7 mouse cellular contexts compared by ENCODE assay signal in the genomic region with DNA sequence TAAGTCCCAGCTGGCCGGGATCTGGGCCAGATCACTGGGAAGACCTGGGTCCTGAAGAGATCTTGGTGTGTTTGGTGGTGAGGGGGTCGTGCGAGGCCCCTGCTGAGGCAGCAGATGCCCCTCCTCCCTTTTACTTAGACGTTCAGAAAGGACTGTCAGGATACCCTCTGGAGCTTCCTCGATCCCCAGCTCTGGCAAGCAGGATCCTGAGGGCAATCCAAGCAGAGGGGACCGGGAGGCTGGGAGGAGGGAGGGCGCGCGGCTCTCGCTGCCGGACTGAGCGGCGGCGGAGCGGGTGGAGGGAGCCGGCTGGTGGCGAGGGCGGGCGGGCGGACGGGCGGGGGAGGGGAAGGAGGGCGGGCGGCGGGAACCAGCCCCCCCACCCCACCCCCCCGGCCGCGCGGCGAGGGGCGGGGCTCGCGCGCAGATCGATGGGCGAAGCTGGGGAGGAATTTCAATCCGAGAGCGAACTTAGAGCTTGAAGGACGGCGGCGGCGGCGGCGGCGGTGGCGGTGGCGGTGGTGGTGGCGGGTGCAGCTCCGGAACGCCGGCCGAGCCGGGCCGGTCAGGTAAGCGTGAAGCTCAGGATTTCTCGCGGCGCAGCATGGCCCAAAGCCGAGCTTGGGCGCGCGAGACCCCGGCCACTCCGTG. TPM values are rescaled to one million over a fixed set of nuclear protein-coding genes. Genes with fewer than 3 reads are reported as not detected.
A peak's percentile ranks its signal among the peaks of the same experiment; 100 is the strongest.
DNase-seq lines count a peak whose midpoint lies in the region; ATAC-seq and TF ChIP-seq lines count a peak whose summit lies in the region.

No protein-coding gene starts in this region.

- TF ChIP-seq EP300 in ES-Bruce4 (IDR thresholded peaks at IDR 0.05; ENCODE audit: insufficient read depth, low read depth, low read length), result no peak

- TF ChIP-seq POLR2A in ES-Bruce4 (IDR thresholded peaks at IDR 0.05; ENCODE audit: insufficient read depth, low read length), result no peak
- no peak for TF ChIP-seq POLR2A in limb, embryonic 14.5 days (IDR thresholded peaks at IDR 0.05; ENCODE audit: borderline replicate concordance, extremely low read depth, insufficient read depth, insufficient read length)

- no peak for TF ChIP-seq CTCF in ES-Bruce4 (IDR thresholded peaks at IDR 0.05; ENCODE audit: low read depth, low read length)

- under 1% methylated on average over 35 of the region's 64 CpGs for WGBS in heart, embryonic 16.5 days
- 1% methylated on average over 14 of the region's 64 CpGs for WGBS in limb, embryonic 14.5 days
- WGBS in neural tube, embryonic 15.5 days, result under 1% methylated on average over 36 of the region's 64 CpGs

- no peaks in the 10 kb centered on the region for H3K36me3 ChIP-seq in ES-Bruce4 (ENCODE audit: control insufficient read depth, insufficient read depth, low read length, poor library complexity, severe bottlenecking)
- H3K36me3 ChIP-seq in heart, embryonic 16.5 days (ENCODE audit: control insufficient read depth, insufficient read depth), result no peaks in the 10 kb centered on the region
- no peaks in the 10 kb centered on the region for H3K36me3 ChIP-seq in limb, embryonic 14.5 days (ENCODE audit: control insufficient read depth, insufficient read depth, low read length)
- no peaks in the 10 kb centered on the region for H3K36me3 ChIP-seq in neural tube, embryonic 15.5 days

- peaks cover 57% of the 10 kb centered on the region for H3K27me3 ChIP-seq in ES-Bruce4 (ENCODE audit: control insufficient read depth, insufficient read depth, low read length, poor library complexity, severe bottlenecking)
- H3K27me3 ChIP-seq in heart, embryonic 16.5 days (ENCODE audit: control insufficient read depth, insufficient read depth, low read length), result peaks cover 89% of the 10 kb centered on the region
- peaks cover 80% of the 10 kb centered on the region for H3K27me3 ChIP-seq in limb, embryonic 14.5 days (ENCODE audit: control insufficient read depth, insufficient read depth, low read length)
- peaks cover 46% of the 10 kb centered on the region for H3K27me3 ChIP-seq in neural tube, embryonic 15.5 days (replicated peaks)

- H3K9me3 ChIP-seq in ES-Bruce4 (replicated peaks; ENCODE audit: control insufficient read depth, insufficient read depth, low read length, poor library complexity, severe bottlenecking), result no peaks in the 10 kb centered on the region
- no peaks in the 10 kb centered on the region for H3K9me3 ChIP-seq in heart, embryonic 16.5 days (replicated peaks; ENCODE audit: control insufficient read depth, low read length)
- no peaks in the 10 kb centered on the region for H3K9me3 ChIP-seq in limb, embryonic 14.5 days (ENCODE audit: control insufficient read depth, low read length)
- no peaks in the 10 kb centered on the region for H3K9me3 ChIP-seq in neural tube, embryonic 15.5 days (replicated peaks)

- peak overlapping the region; percentile 77 for H3K4me2 ChIP-seq in heart, embryonic 16.5 days (ENCODE audit: low read depth, low read length)
- peak overlapping the region; percentile 96 for H3K4me2 ChIP-seq in limb, embryonic 14.5 days (replicated peaks; ENCODE audit: low read depth, low read length, severe bottlenecking)
- peak overlapping the region; percentile 98 for H3K4me2 ChIP-seq in neural tube, embryonic 15.5 days

- H3K27ac ChIP-seq in ES-Bruce4 (ENCODE audit: insufficient read depth, low read length), result no peak overlapping the region
- H3K27ac ChIP-seq in heart, embryonic 16.5 days (ENCODE audit: low read length), result no peak overlapping the region
- no peak overlapping the region for H3K27ac ChIP-seq in limb, embryonic 14.5 days (replicated peaks; ENCODE audit: low read depth, low read length)
- peak overlapping the region; percentile 77 for H3K27ac ChIP-seq in neural tube, embryonic 15.5 days (replicated peaks)

- H3K4me1 ChIP-seq in ES-Bruce4 (ENCODE audit: control insufficient read depth, insufficient read depth, low read length), result no peaks in the 10 kb centered on the region
- peaks cover 13% of the 10 kb centered on the region for H3K4me1 ChIP-seq in heart, embryonic 16.5 days (ENCODE audit: control insufficient read depth, insufficient read depth, low read length)
- peaks cover 23% of the 10 kb centered on the region; the same call in 1 of the 2 replicates for H3K4me1 ChIP-seq in limb, embryonic 14.5 days (ENCODE audit: control insufficient read depth, insufficient read depth, low read length)
- H3K4me1 ChIP-seq in neural tube, embryonic 15.5 days, result peaks cover 67% of the 10 kb centered on the region

- no peak for ATAC-seq in heart, embryonic 16.5 days (replicated peaks; ENCODE audit: extremely low read depth, insufficient read depth, low FRiP score)
- ATAC-seq in limb, embryonic 14.5 days (ENCODE audit: low FRiP score, low read depth), result no peak
- ATAC-seq in neural tube, embryonic 15.5 days (ENCODE audit: low FRiP score), result no peak
- ATAC-seq in erythroblast, adult 5-6 weeks (replicated peaks; ENCODE audit: low FRiP score, poor library complexity, severe bottlenecking), result no peak

- H3K4me3 ChIP-seq in ES-Bruce4 (ENCODE audit: low read depth, low read length), result peak overlapping the region; percentile 69
- H3K4me3 ChIP-seq in heart, embryonic 16.5 days (ENCODE audit: low read length), result peak overlapping the region; percentile 51
- peak overlapping the region; percentile 51 for H3K4me3 ChIP-seq in limb, embryonic 14.5 days (replicated peaks; ENCODE audit: low read length)
- peak overlapping the region; percentile 52 for H3K4me3 ChIP-seq in neural tube, embryonic 15.5 days (replicated peaks)

- DNase-seq in R1 (ENCODE audit: low read depth, low spot score), result peak; percentile 32
- DNase-seq in limb, embryonic 14.5 days (ENCODE audit: low spot score), result no peak
- DNase-seq in thymus, postnatal 0 days (ENCODE audit: low spot score), result no peak

- H3K9ac ChIP-seq in ES-Bruce4 (ENCODE audit: low read depth, poor library complexity, severe bottlenecking), result peak overlapping the region; percentile 61
- H3K9ac ChIP-seq in heart, embryonic 16.5 days (ENCODE audit: low read length), result peak overlapping the region; percentile 53; the same call in 1 of the 2 replicates
- H3K9ac ChIP-seq in limb, embryonic 14.5 days (ENCODE audit: low read depth, low read length, severe bottlenecking), result peak overlapping the region; percentile 51
- peak overlapping the region; percentile 53 for H3K9ac ChIP-seq in neural tube, embryonic 15.5 days (replicated peaks)

RNA-seq across cellular contexts. Expression of a gene that starts 4.5 kb away (rescaled TPM):
- 0.15 and 0.29 TPM in 2 replicates for polyA plus RNA-seq in ES-Bruce4 (2011; ENCODE audit: insufficient read depth, insufficient read length, low read depth, missing spikeins)
- polyA plus RNA-seq in heart, embryonic 16.5 days (2015; fragmentation: Nextera tagmentation; extraction: Ambion mirVana), result 0.19 and 0.68 TPM in 2 replicates
- polyA plus RNA-seq in limb, embryonic 14.5 days (2012; rRNA removed), result 3.7 and 4.6 TPM in 2 replicates
- polyA plus RNA-seq in limb, embryonic 14.5 days (2014; fragmentation: Nextera tagmentation; extraction: Ambion mirVana), result 0.92 and 1.4 TPM in 2 replicates
- polyA plus RNA-seq in neural tube, embryonic 15.5 days (2015; fragmentation: Nextera tagmentation; extraction: Ambion mirVana), result 5.7 TPM in 2 replicates
- not detected in 2 replicates for total RNA-seq in erythroblast, adult 5-6 weeks (2015; ENCODE audit: low replicate concordance)
- total RNA-seq in erythroblast, adult 5-6 weeks (2017; ENCODE audit: low replicate concordance), result not detected in 2 replicates
- polyA plus RNA-seq in thymus, postnatal 0 days (2015; fragmentation: Nextera tagmentation; extraction: Ambion mirVana), result 0.21 and 0.35 TPM in 2 replicates
